Mouse (Mus musculus) heart, adult 2 months (tissue): ENCODE measurements around the gene Hist1h2bj.

Experiments used
- CTCF ChIP-seq: fragments of 200-600 bp; IDR thresholded peaks from 2 replicates; pipeline ENCODE4 v1.8.1; 2022; ENCODE audit warnings: antibody characterized with exemption, mild to moderate bottlenecking, moderate library complexity
- POLR2A ChIP-seq: fragments of 200-500 bp; IDR thresholded peaks from 2 replicates; pipeline ENCODE4 v1.6.1; 2011; ENCODE audit warnings: mild to moderate bottlenecking, low read depth, low read length, control low read depth; ENCODE audit not compliant: insufficient read depth

- TF ChIP-seq CTCF = no peak
- TF ChIP-seq POLR2A = no peak
Observed at GRCm38 (mm10) chr13:22037415-22037814, 5.6 kb upstream of the Hist1h2bj start.
